Mouse (Mus musculus): ENCODE data around the gene Ccdc9b. TPM values are rescaled to one million over a fixed set of nuclear protein-coding genes. Genes with fewer than 3 reads are reported as not detected.

The Ccdc9b gene
- total and polyA plus RNA-seq, 3 experiments = not detected

DNA sequence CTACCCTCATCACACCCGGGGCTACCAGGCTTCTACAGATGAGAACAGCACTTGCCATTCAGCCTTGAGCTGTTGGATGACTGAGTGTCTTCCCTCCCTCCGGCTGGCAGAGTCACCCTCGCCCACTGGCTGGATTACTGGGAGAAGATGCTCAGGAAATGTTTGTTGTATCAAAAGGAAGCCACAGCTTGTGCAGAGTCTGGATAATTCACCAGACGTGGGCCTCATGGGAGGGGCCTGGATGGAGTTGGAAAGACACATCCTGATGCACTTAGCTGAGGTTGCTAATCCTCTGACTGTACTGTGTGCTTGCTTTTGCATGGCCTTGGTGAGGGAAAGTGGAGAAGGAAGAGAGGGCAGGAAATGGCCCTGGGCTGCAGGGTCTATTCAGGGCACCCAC is 6.4 kb downstream of the Ccdc9b start:
- H3K27ac ChIP-seq (ENCODE audit: insufficient read depth, low read depth) = no peak overlapping the region
- H3K9ac ChIP-seq (ENCODE audit: insufficient read depth, low read depth) = no peak overlapping the region
- no peak overlapping the region for H3K4me2 ChIP-seq (ENCODE audit: insufficient read depth, low read depth, poor library complexity, severe bottlenecking)
- peaks cover 15% of the 10 kb centered on the region for H3K27me3 ChIP-seq (replicated peaks)
- H3K4me3 ChIP-seq (replicated peaks in 1 of 3; ENCODE audit: low read depth in 2 of 3, low read length in 2 of 3, poor library complexity in 1 of 3) = no peak overlapping the region
- dilution Hi-C loops (cut with MboI; ENCODE audit: extremely low pct_ligation_motif_present, extremely low pct_unique_long_range_greater_than_20kb, low sequenced_read_pairs) = no loop called here
- no peaks in the 10 kb centered on the region for H3K79me2 ChIP-seq (replicated peaks; ENCODE audit: control insufficient read depth, extremely low read depth, insufficient read depth, poor library complexity, severe bottlenecking)
- no peaks in the 10 kb centered on the region for H3K36me3 ChIP-seq (replicated peaks in 1 of 2; ENCODE audit: control insufficient read depth in 1 of 2, insufficient read depth in 1 of 2, low read length in 1 of 2)
- no peaks in the 10 kb centered on the region for H3K9me3 ChIP-seq (replicated peaks; ENCODE audit: low read length)
- peaks cover 5 to 14% of the 10 kb centered on the region in 2 experiments for H3K4me1 ChIP-seq (ENCODE audit: control insufficient read depth in 1 of 2, insufficient read depth in 2 of 2)
- in situ Hi-C loops (cut with MboI; ENCODE audit: low pct_ligation_motif_present, low pct_unique_long_range_greater_than_20kb, low sequenced_read_pairs) = loop anchor here (25.0 kb wide), 1 partner anchor 431 kb away; no protein-coding TSS in a partner anchor
- TF ChIP-seq MXI1 (IDR thresholded peaks at IDR 0.05; ENCODE audit: low read depth, low read length) (no peak), SMC3 (IDR thresholded peaks at IDR 0.05; ENCODE audit: low read depth, low read length) (no peak), RCOR1 (conservative IDR thresholded peaks at IDR 0.05; ENCODE audit: low read depth, low read length) (no peak), ETS1 (conservative IDR thresholded peaks at IDR 0.05; ENCODE audit: low read depth, low read length) (no peak), BHLHE40 (IDR thresholded peaks at IDR 0.05; ENCODE audit: low read depth, low read length) (no peak), MAX (IDR thresholded peaks at IDR 0.05; ENCODE audit: low read length) (no peak), ELF1 (IDR thresholded peaks at IDR 0.05; ENCODE audit: low read depth, low read length) (no peak), ZNF384 (IDR thresholded peaks at IDR 0.05; ENCODE audit: low read depth, low read length) (no peak), GABPA (IDR thresholded peaks at IDR 0.05; ENCODE audit: insufficient replicate concordance, low read depth, low read length) (no peak), SIN3A (IDR thresholded peaks at IDR 0.05; ENCODE audit: low read length) (no peak), HCFC1 (IDR thresholded peaks at IDR 0.05; ENCODE audit: low read depth, low read length) (no peak), MYC (IDR thresholded peaks at IDR 0.05; ENCODE audit: low read depth, low read length) (no peak), UBTF (IDR thresholded peaks at IDR 0.05; ENCODE audit: low read depth, low read length) (no peak), E2F4 (IDR thresholded peaks at IDR 0.05; ENCODE audit: insufficient replicate concordance, low read depth, low read length) (no peak), CHD1 (IDR thresholded peaks at IDR 0.05; ENCODE audit: low read depth, low read length) (no peak), EP300 (IDR thresholded peaks at IDR 0.05; ENCODE audit: low read length) (no peak), POLR2A (IDR thresholded peaks at IDR 0.05; ENCODE audit: low read depth, low read length) (no peak), ZKSCAN1 (IDR thresholded peaks at IDR 0.05; ENCODE audit: borderline replicate concordance, low read depth, low read length) (no peak), ZMIZ1 (IDR thresholded peaks at IDR 0.05; ENCODE audit: low read depth, low read length) (no peak)
- DNase-seq (ENCODE audit: extremely low read depth) = no peak

DNA sequence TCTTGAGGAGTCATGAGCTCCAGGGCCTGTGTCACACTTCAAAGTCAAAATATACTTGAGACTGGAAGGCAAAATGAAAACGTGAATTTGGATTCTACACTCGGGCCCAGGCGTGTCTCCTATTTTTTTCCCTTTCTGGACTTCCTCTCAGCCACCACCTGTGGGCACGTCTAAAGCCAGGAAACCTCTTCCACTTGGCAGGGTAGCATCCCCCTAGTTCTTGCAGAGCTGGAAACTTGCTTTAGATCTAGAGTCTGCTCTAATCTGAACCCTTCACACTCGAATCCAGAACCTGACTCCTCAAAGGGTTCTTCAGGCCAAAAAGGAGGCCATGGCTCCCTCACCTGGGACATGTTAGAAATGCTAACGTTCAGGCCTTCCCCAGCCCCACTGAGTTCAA is 7.1 kb downstream of the Ccdc9b start:
- H3K36me3 ChIP-seq (replicated peaks in 1 of 2; ENCODE audit: control insufficient read depth in 1 of 2, insufficient read depth in 1 of 2, low read length in 1 of 2) = peaks cover 0 to 4% of the 10 kb centered on the region in 2 experiments
- in situ Hi-C loops (cut with MboI; ENCODE audit: low pct_ligation_motif_present, low pct_unique_long_range_greater_than_20kb, low sequenced_read_pairs) = loop anchor here (25.0 kb wide), 1 partner anchor 432 kb away; no protein-coding TSS in a partner anchor
- H3K27me3 ChIP-seq (replicated peaks) = peaks cover 13% of the 10 kb centered on the region
- DNase-seq (ENCODE audit: extremely low read depth) = no peak
- H3K4me2 ChIP-seq (ENCODE audit: insufficient read depth, low read depth, poor library complexity, severe bottlenecking) = no peak overlapping the region
- peaks cover 7 to 20% of the 10 kb centered on the region in 2 experiments for H3K4me1 ChIP-seq (ENCODE audit: control insufficient read depth in 1 of 2, insufficient read depth in 2 of 2)
- H3K4me3 ChIP-seq (replicated peaks in 1 of 3; ENCODE audit: low read depth in 2 of 3, low read length in 2 of 3, poor library complexity in 1 of 3) = no peak overlapping the region
- H3K27ac ChIP-seq (ENCODE audit: insufficient read depth, low read depth) = no peak overlapping the region
- no peak for TF ChIP-seq SIN3A (IDR thresholded peaks at IDR 0.05; ENCODE audit: low read length)
- TF ChIP-seq CTCF (conservative IDR thresholded peaks at IDR 0.05 in 1 of 2, IDR thresholded peaks at IDR 0.05 in 1 of 2; ENCODE audit: low read depth in 2 of 2, low read length in 2 of 2) = peak in 1 of 2 experiments; percentile 40; a peak in 2 of 4 replicates
- TF ChIP-seq ZKSCAN1 (IDR thresholded peaks at IDR 0.05; ENCODE audit: borderline replicate concordance, low read depth, low read length) = no peak
- TF ChIP-seq RAD21 (IDR thresholded peaks at IDR 0.05; ENCODE audit: low read depth, low read length) = peak; percentile 26
- TF ChIP-seq RCOR1 (conservative IDR thresholded peaks at IDR 0.05; ENCODE audit: low read depth, low read length) = no peak
- no peak overlapping the region for H3K9ac ChIP-seq (ENCODE audit: insufficient read depth, low read depth)
- H3K9me3 ChIP-seq (replicated peaks; ENCODE audit: low read length) = no peaks in the 10 kb centered on the region
- H3K79me2 ChIP-seq (replicated peaks; ENCODE audit: control insufficient read depth, extremely low read depth, insufficient read depth, poor library complexity, severe bottlenecking) = no peaks in the 10 kb centered on the region
- dilution Hi-C loops (cut with MboI; ENCODE audit: extremely low pct_ligation_motif_present, extremely low pct_unique_long_range_greater_than_20kb, low sequenced_read_pairs) = no loop called here

Data from CH12.LX (cell line).